Mouse (Mus musculus): ENCODE measurements at regions not wholly inside any gene's neighbourhood (a gene's known extent, or its start where the extent isn't known, plus 50 kb on each side); places are given as distances from the start of the nearest gene placed in this dataset.

- no peak for DNase-seq
Observed at GRCm38 (mm10) chr16:84100444-84100843, 414.5 kb upstream of the A730009L09Rik start.

- DNase-seq: no peak
Observed at GRCm38 (mm10) chr16:84111610-84112009, 403.3 kb upstream of the A730009L09Rik start.

GRCm38 (mm10) chr16:84117556-84117955, 397.4 kb upstream of the A730009L09Rik start:
- DNase-seq: no peak

- DNase-seq: peak; percentile 16 to 19
Observed at GRCm38 (mm10) chr16:84135651-84136200, 379.2 kb upstream of the A730009L09Rik start.

GRCm38 (mm10) chr16:84151872-84152271, 363.0 kb upstream of the A730009L09Rik start:
- DNase-seq: no peak

- DNase-seq: peak in 1 of 2 experiments; percentile 1
Observed at GRCm38 (mm10) chr16:84172080-84172479, 342.8 kb upstream of the A730009L09Rik start.

Measured in layer of hippocampus, postnatal 36 days (tissue).